Mouse (Mus musculus): Measurements from ENCODE around the gene Colq. TPM values are rescaled to one million over a fixed set of nuclear protein-coding genes. Genes with fewer than 3 reads are reported as not detected.

Gene Colq
- polyA plus RNA-seq, 1 experiment from 2014 or later = not detected

DNA sequence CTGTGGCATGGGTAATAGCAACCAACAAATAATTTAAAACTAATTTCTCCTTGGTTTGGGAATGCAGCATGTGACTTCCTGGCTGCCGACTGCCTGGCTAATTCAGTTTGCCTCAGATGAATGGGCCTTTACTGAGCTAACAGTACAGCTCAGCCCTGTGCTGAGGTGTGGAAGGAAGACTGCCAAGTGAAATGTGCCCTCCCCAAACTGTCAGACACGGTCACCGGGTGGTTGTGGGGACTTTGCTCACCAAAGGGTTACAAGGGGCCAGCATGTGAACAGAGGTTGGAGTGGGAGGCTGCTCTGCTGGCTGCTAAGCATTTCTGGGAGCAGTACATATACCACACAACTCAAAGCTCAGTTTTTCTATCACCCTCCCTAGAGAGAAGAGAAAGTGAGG, 3.5 kb upstream of the Colq start:
- Histone ChIP-seq H3K27ac (no peak overlapping the region), H3K79me2 (ENCODE audit: inconsistent target) (no peaks in the 10 kb centered on the region), H3K36me3 (ENCODE audit: inconsistent target) (no peaks in the 10 kb centered on the region), H3K4me3 (ENCODE audit: inconsistent target) (no peak overlapping the region)
- 72% methylated on average over 3 of the region's 3 CpGs for WGBS (ENCODE audit: missing documents)

DNA sequence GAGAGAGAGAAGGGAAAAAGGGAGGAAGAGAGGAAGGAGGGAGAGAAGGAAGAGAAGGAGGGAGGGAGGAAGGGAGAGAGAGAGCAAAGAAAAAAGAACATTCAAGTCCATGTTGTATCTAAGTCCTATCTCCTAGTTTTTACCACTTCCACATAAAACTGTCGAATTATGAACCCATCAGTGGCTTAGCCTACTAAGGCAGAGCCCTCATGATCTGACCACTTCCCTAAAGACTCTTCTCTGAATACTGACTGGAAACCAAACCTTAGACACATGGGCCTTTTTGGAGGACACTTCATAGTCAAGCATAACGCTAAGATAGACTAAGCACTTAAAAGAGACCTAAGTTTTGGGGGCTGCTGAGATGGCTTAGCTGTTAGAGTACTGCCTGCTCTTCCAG, 1.9 kb upstream of the Colq start:
- H3K27ac ChIP-seq = peak overlapping the region; percentile 52
- H3K36me3 ChIP-seq (ENCODE audit: inconsistent target) = no peaks in the 10 kb centered on the region
- H3K4me3 ChIP-seq (ENCODE audit: inconsistent target) = no peak overlapping the region
- WGBS (ENCODE audit: missing documents) = 0% methylated on average over 2 of the region's 2 CpGs
- no peaks in the 10 kb centered on the region for H3K79me2 ChIP-seq (ENCODE audit: inconsistent target)

DNA sequence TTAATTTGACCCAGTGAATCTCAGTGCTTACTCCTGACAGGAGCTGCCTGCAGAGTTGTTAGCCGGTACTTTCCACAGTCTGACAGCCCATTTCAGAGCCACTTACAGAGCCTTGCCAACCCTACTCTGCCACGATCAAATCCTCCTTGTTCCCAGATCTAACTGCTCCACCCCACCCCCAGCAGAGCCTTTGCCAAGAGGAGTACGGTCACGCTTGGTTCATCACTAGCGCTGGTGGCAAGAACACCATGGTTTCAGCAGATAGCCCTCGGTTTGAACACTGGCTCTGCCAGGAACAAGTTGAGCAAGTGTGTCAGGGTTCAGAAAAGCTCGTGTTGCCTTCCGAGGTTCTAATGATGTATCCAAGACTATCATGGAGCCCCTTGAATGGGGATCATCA, 4.7 kb downstream of the Colq start:
- no peaks in the 10 kb centered on the region for H3K79me2 ChIP-seq (ENCODE audit: inconsistent target)
- H3K27ac ChIP-seq = no peak overlapping the region
- H3K4me3 ChIP-seq (ENCODE audit: inconsistent target) = no peak overlapping the region
- WGBS (ENCODE audit: missing documents) = 89% methylated on average over 8 of the region's 8 CpGs
- H3K36me3 ChIP-seq (ENCODE audit: inconsistent target) = no peaks in the 10 kb centered on the region

DNA sequence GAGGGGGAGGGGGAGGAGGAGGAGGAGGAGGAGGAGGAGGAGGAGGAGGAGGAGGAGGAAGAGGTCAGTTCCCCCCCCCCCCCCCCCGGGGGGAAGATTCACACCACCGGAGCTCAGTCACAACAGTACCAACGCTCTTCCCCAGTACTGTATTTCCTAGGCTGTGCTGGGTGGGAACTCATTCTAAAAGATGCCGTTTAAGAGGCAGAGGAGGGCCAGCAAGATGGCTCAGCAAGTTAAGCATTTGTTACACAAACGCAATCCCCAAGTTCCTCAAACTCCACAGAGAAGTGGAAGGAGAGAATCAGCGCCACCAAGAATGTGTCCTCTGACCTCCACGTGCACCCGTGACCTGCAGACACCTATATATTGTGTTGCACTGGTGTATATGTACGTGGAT, 8.1 kb downstream of the Colq start:
- no peaks in the 10 kb centered on the region for H3K79me2 ChIP-seq (ENCODE audit: inconsistent target)
- H3K27ac ChIP-seq = no peak overlapping the region
- H3K4me3 ChIP-seq (ENCODE audit: inconsistent target) = no peak overlapping the region
- 44% methylated on average over 5 of the region's 9 CpGs for WGBS (ENCODE audit: missing documents)
- no peaks in the 10 kb centered on the region for H3K36me3 ChIP-seq (ENCODE audit: inconsistent target)

DNA sequence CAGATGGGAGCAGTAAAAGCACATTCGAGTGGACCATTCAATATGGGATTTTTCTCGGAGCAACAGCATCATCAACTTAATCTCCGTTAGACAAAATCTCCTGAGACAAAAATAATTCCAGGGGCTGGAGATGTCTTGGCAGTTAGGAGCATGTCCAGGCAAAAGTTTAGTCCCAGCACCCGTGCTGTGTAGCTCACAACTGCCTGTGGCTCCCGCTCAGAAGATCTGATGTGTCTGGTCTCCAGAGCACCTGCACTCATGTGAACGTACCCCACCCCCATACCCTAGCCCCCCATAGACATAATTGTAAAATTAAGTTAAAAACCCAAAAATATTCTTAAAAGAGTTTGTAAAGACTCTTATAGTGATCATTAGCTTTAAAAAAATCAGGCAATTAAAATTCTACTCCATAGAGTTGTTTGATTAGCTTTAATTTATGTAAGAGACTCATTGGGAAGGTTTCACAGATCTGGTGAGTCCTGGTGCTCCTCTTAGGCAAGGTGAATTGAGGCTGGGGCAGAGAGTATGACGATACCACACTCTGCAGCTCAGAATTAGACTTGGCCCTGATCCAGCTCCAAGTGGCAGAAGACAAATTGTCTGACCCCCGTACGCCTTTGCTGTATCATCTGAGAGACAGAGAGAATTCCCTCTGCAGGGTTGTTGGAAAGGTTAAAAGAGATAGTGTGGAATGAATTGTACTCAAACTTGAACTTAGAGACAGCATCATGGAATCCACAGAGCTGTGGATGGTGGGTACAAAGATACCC, 13.0 kb downstream of the Colq start:
- Histone ChIP-seq H3K4me3 (ENCODE audit: inconsistent target) (no peak overlapping the region), H3K79me2 (ENCODE audit: inconsistent target) (no peaks in the 10 kb centered on the region), H3K36me3 (ENCODE audit: inconsistent target) (no peaks in the 10 kb centered on the region), H3K27ac (no peak overlapping the region)
- 87% methylated on average over 9 of the region's 9 CpGs for WGBS (ENCODE audit: missing documents)

DNA sequence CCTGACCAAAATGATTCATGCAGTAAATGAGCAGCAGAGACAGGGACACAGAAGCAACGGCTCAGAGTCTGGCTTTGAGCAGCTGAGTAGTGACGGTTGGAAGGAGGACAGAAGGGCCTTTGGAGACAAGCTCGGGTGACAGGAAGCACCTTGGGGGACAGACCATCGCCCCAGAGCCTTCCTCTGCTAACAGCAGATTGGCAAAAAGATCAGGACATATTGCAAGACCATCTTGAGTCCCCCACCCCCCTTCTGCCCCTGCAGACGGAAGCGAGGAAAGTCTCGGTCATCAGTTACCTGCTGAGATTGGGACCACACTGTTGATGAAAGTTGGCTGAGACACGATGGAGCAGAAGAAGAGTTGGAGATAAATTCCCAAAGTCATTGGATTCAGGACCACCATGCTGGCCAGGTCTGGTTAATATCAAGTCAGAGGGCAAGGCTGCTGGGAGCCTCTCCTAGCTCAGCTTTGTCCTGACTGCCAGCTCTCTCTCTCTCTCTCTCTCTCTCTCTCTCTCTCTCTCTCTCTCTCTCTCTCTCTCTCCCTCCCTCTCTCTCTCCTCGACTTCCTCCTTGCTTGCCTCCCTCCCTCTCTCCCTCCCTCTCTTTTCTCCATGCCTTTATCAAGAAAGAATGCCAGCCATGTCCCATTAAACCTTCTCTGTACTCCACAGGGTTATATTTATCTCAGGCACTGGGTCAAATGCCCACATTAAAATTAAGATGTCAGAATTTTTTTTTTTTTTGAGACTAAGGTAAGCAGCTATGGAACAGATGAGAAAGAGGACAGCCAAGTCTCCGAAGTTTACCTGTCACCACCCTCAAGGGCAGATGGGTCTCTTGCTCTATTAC, 14.1 kb downstream of the Colq start:
- H3K36me3 ChIP-seq (ENCODE audit: inconsistent target) = no peaks in the 10 kb centered on the region
- H3K27ac ChIP-seq = no peak overlapping the region
- WGBS (ENCODE audit: missing documents) = 41% methylated on average over 9 of the region's 10 CpGs
- H3K79me2 ChIP-seq (ENCODE audit: inconsistent target) = no peaks in the 10 kb centered on the region
- no peak overlapping the region for H3K4me3 ChIP-seq (ENCODE audit: inconsistent target)

DNA sequence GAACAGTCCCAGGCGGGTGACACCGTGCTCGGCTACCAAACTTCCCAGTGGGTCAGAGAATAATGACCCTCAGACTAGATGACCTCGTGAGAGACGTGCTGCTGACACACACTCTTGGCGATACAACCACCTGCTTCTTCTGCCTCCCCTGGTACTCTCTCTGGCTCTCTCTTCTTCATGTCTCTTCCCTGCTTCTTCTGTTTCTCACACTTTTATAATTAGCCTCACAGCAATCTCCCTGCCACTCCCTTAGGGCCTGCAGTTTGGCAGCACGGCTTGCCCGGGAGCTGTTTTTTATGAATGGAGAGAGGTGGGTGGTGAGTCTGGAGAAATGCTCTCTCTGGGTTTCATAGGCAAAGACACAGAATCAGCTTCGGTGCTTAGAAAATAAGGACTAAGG, 15.3 kb downstream of the Colq start:
- no peaks in the 10 kb centered on the region for H3K79me2 ChIP-seq (ENCODE audit: inconsistent target)
- no peaks in the 10 kb centered on the region for H3K36me3 ChIP-seq (ENCODE audit: inconsistent target)
- no peak overlapping the region for H3K4me3 ChIP-seq (ENCODE audit: inconsistent target)
- 89% methylated on average over 9 of the region's 9 CpGs for WGBS (ENCODE audit: missing documents)
- H3K27ac ChIP-seq = no peak overlapping the region

DNA sequence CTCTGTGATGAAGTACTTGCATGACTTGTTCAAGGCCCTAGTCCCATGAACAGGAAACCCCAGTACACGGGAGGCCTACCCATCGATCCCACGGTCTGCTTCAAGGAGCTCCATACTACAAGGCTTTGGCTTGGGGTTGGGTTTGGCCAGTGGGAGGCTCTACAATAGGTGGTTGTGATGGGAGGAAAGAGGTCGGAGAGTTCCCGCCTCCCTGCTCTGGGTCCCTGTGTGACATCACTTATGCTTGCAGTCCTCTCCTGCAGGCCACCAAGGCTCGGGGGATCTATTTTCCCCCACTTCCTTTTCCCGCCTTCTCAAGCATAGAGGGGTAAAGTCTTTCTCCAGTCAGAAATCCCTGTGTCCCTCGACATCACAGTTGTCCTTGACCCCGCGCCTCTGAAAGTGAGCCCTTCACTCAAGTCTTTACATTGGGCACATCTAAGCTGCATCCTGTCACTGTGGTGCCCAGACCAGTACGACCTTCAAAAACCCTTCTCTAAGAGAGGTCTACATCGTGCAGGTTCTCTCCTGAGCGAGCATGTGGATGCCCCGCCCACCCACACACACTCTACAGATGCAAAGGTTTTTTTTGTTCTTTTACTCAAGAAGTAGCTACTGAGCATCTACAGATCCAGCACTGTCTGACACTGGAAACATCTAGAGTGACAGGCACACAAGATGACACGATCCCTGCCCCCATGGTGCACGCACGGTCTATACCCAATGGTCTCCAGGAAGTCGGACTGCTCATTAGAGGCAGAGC, 16.1 kb downstream of the Colq start:
- H3K36me3 ChIP-seq (ENCODE audit: inconsistent target) = no peaks in the 10 kb centered on the region
- H3K79me2 ChIP-seq (ENCODE audit: inconsistent target) = no peaks in the 10 kb centered on the region
- 92% methylated on average over 14 of the region's 18 CpGs for WGBS (ENCODE audit: missing documents)
- no peak overlapping the region for H3K27ac ChIP-seq
- no peak overlapping the region for H3K4me3 ChIP-seq (ENCODE audit: inconsistent target)

DNA sequence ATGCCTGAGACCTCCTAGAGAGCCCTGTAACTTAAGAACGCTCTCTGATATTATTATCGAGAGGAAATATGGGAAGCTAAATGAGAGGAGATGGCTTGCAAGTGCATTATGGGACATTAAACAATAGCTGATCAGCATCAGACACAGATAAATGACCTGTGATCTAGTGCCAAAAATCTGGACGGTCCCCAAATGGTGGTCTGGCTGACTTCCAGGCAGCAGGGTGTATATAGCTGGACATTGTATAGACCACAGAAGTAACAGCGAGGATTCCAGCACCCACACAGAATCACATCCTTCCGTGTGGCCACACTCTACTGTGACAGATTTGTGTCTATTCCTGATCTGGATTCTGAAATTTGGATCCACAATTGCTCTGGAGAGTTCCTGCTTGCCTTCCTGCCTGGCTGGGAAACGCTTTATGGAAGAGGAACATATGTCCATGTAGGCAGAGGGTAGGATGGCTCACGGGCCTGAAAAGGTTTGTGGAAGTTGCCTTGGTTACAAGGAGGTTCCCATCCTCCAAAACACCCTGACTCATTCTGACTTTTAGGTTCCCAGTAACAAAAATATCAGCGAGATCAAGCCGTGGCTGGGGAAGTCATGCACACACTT, 18.5 kb downstream of the Colq start:
- Histone ChIP-seq H3K36me3 (ENCODE audit: inconsistent target) (no peaks in the 10 kb centered on the region), H3K79me2 (ENCODE audit: inconsistent target) (no peaks in the 10 kb centered on the region), H3K4me3 (ENCODE audit: inconsistent target) (no peak overlapping the region), H3K27ac (no peak overlapping the region)
- 55% methylated on average over 9 of the region's 9 CpGs for WGBS (ENCODE audit: missing documents)

DNA sequence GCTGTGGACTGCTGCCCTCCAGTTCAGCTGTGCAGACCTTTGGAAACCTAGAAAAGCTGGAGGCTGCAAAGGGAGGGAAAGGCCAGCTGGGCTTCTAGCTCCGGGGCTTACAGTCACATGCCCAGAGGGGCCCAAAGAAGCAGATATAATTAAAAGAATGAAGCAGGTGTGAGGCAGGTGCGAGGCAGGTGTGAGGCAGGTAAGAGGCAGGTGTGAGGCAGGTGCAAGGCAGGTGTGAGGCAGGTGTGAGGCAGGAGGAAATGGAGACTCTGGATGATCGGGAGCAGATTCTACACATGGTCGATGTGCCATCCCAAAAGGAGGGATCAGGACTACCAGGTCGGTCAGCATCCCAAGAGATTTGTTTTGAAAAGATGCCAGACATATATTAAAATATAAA, 19.7 kb downstream of the Colq start:
- no peak overlapping the region for H3K27ac ChIP-seq
- H3K36me3 ChIP-seq (ENCODE audit: inconsistent target) = no peaks in the 10 kb centered on the region
- 96% methylated on average over 5 of the region's 5 CpGs for WGBS (ENCODE audit: missing documents)
- no peak overlapping the region for H3K4me3 ChIP-seq (ENCODE audit: inconsistent target)
- H3K79me2 ChIP-seq (ENCODE audit: inconsistent target) = no peaks in the 10 kb centered on the region

DNA sequence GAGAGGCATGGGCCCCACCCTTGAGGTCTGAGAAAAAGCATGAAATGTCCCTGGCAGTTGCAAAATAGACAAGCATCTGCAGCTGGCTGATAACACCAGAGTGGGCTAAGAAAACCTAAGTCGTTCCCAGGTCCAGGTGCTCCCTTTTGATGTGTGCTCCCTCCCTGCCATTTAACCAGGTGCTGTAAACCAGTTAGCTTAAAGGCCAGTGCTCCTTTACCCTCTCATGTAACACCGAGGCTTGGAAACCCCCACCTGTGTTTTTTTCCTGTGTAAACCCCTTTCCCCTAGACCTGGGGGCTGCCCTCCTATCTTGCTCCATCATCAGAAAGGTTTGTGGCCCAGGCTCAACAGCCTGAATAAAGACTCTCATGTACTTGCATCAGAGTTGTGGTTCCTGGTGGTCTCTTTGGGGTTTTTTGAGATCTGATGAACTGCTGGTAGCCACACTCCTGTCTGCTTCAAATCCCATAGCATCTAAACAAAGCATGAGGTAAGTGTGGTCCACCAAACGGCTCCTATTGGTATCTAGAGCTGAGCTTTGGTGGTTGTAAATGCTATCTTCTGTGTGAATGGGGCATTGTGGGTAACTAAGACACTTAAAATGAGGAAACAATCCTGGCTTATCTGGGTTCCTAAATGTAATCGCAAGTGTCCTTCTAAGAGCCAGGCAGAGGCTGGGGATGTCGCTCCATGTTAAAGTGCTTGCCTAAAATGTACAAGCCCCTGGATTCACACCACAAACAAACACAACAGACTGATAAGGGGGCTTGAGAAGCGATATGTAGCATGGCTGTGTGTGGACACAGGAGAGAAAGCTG, 20.8 kb downstream of the Colq start:
- Histone ChIP-seq H3K4me3 (ENCODE audit: inconsistent target) (no peak overlapping the region), H3K36me3 (ENCODE audit: inconsistent target) (no peaks in the 10 kb centered on the region), H3K27ac (no peak overlapping the region), H3K79me2 (ENCODE audit: inconsistent target) (no peaks in the 10 kb centered on the region)
- WGBS (ENCODE audit: missing documents) = 65% methylated on average over 6 of the region's 6 CpGs

DNA sequence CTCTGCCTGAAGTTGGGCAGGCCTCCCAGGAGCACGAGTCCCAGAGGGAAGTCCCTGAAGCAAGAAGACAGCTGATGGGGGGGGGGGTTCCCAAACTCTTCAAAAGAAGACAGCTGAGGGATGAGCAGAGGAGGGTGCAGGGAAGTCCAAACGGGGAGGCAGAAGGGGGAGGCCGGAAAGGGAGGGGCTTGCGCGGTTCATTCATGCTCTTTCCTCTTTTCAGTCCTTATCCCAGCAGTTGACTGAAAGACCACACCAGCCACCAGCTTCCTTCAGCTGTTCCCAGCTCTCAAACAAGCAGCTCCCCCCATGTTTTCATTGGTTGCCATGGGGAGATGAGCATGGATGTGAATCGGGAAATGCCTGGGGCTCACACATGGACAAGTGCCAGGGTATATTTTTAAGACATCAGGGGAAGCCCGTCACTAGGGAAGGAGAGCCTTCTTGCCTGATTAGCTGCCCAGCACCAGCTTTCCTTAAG, 22.0 kb downstream of the Colq start:
- WGBS (ENCODE audit: missing documents) = 1% methylated on average over 7 of the region's 7 CpGs
- no peaks in the 10 kb centered on the region for H3K36me3 ChIP-seq (ENCODE audit: inconsistent target)
- H3K4me3 ChIP-seq (ENCODE audit: inconsistent target) = no peak overlapping the region
- no peaks in the 10 kb centered on the region for H3K79me2 ChIP-seq (ENCODE audit: inconsistent target)
- H3K27ac ChIP-seq = 0 out of 2 replicates have a peak overlapping the region, but pooled peaks have one; percentile 4

DNA sequence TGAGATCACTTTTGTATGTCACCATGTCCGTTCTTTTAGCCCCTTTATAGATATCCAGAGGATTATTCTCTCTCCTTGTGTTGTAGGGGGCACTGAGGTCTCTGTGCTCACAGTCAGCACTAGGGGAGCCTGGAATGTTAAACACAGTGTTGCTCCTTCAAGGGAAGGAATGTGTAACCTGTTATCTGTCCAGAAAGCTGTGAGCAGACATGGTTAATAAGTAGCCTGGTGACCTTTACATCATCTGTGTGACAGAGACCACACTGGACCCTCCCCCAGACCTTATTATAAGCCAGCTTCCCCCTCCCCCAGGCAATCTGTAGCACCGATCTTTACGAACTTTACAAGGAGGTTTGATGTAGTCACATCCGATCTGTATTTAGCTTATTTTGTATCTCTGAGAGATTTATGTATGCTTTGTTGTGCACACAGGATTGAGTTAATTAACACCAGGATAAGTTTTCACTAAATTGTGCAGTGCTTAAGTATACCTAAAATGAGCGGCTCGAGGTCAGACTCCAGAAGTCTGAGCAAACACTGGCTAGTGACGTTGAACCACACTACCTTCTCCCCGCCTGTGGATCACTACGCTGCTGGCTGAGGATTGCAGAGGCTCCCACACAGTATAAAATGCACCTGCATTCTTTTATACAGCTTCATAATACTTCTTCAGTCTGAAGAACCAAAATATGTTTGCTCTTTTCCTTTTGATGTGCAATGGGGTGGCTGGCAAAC, 25.5 kb downstream of the Colq start:
- Histone ChIP-seq H3K4me3 (ENCODE audit: inconsistent target) (no peak overlapping the region), H3K27ac (no peak overlapping the region), H3K79me2 (ENCODE audit: inconsistent target) (no peaks in the 10 kb centered on the region), H3K36me3 (ENCODE audit: inconsistent target) (no peaks in the 10 kb centered on the region)
- 100% methylated on average over 9 of the region's 9 CpGs for WGBS (ENCODE audit: missing documents)
